Mouse (Mus musculus): Measurements from ENCODE around the gene Apoa2. TPM values are rescaled to one million over a fixed set of nuclear protein-coding genes. Genes with fewer than 3 reads are reported as not detected.
A peak's percentile ranks its signal among the peaks of the same experiment; 100 is the strongest.

The Apoa2 gene
- polyA plus RNA-seq, 1 experiment, result 19.0 TPM

DNA sequence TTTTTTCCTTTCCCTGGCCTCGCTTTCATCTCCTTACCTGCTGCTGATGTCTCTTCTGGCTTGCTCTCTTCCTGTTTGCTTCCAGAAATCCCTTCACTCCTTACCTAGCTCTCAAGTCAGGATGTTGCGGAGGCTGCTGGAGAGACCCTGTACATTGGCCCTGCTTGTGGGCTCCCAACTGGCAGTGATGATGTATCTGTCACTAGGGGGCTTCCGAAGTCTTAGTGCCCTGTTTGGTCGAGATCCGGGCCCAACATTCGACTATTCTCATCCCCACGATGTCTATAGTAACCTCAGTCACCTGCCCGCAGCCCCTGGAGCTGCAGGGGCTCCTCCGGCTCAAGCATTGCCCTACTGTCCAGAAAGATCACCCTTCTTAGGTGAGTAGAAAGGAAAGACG lies 46.8 kb downstream of the Apoa2 start:
- Histone ChIP-seq H3K27ac (replicated peaks; ENCODE audit: low read depth, low read length) (peak overlapping the region; percentile 39; the same call in 1 of the 2 replicates), H3K4me1 (ENCODE audit: control insufficient read depth, insufficient read depth, insufficient read length, low read length) (peaks cover 10% of the 10 kb centered on the region; the same call in 1 of the 2 replicates), H3K4me3 (ENCODE audit: insufficient read depth, low read depth, low read length) (peak overlapping the region; percentile 17; the same call in 1 of the 2 replicates)

DNA sequence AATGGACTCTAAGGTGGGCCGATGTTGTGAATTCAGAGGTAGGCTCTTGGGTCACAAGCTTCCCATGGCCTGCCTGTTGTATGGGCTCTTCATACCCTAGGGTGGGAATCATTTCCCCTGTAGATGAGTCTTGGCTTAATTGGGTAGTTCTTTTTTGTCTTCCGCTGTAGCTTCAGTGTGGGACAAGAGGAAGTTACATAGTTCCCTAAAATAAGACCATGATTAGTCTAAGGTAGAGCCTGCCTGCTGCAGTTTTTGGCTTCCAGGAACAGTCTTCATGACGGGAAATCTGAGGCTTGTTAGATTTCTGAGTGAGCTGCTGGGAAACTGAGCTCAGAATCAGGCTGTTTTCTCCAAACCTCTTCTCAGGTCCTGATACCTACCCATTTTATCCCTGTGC lies 47.2 kb downstream of the Apoa2 start:
- peak overlapping the region; percentile 39; the same call in 1 of the 2 replicates for H3K27ac ChIP-seq (replicated peaks; ENCODE audit: low read depth, low read length)
- peaks cover 10% of the 10 kb centered on the region; the same call in 1 of the 2 replicates for H3K4me1 ChIP-seq (ENCODE audit: control insufficient read depth, insufficient read depth, insufficient read length, low read length)
- H3K4me3 ChIP-seq (ENCODE audit: insufficient read depth, low read depth, low read length), result peak overlapping the region; percentile 17; the same call in 1 of the 2 replicates

DNA sequence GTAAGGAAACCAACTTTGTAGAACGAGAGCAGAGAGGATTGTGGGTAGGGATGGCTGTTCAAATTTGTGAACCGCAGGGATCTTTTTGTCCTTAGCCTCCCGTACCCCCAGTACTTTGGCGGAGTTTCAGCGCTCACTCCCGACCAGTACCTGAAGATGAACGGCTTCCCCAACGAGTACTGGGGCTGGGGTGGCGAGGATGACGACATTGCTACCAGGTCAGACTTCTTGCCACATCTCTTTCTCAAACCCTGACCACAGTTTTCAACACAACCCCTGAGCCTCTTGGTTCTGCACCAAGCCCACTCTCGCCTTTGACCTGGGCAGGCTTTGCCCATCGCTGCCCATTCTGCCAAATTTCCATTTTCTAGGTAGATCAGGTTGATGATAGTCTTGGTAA lies 49.3 kb downstream of the Apoa2 start:
- Histone ChIP-seq H3K4me3 (ENCODE audit: insufficient read depth, low read depth, low read length) (no peak overlapping the region), H3K4me1 (ENCODE audit: control insufficient read depth, insufficient read depth, insufficient read length, low read length) (peaks cover 10% of the 10 kb centered on the region; the same call in 1 of the 2 replicates), H3K27ac (replicated peaks; ENCODE audit: low read depth, low read length) (no peak overlapping the region)

DNA sequence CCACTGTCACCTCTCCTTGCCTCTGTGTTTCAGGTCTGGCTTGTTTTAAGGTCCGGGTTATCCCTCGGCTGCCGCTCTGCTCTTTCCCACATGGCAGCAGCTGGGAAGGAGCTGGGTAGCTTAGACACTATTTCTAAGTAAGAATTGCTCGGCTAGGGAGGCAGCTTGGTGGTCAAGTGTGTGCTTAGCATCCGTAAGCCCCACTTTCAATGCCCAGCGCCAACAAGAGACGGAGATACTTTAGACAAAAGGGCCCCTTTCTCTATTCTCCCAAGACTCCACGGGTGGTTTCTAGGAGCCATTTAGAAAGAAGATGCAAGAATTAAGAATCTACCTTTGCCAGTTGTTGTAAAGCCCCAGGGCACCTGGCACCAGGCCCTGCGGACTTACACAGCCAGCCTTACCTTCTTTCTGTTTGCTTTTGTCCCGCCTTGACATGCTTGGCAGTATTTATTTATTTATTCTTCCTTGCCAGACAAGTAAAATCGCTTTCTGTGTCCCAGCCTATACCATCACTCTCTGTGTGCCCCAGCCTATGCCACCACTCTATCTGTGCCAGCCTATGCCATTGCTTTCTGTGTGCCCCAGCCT lies 50.4 kb downstream of the Apoa2 start:
- H3K4me1 ChIP-seq (ENCODE audit: control insufficient read depth, insufficient read depth, insufficient read length, low read length), result peaks cover 13% of the 10 kb centered on the region; the same call in 1 of the 2 replicates

More for the DNA sequence above, 50.4 kb downstream of the Apoa2 start:
- no peak overlapping the region for H3K27ac ChIP-seq (replicated peaks; ENCODE audit: low read depth, low read length)
- H3K4me3 ChIP-seq (ENCODE audit: insufficient read depth, low read depth, low read length), result no peak overlapping the region

Other genes starting within 250 kb of the Apoa2 start
- gene Fcgr2b, start 248.5 kb upstream of the Apoa2 start, polyA plus RNA-seq (2012; ENCODE audit: insufficient read depth, insufficient read length, missing spikeins), result 11.0 and 11.9 TPM in 2 replicates
- 2.2 and 3.9 TPM in 2 replicates for gene Fcgr4, start 206.1 kb upstream of the Apoa2 start, polyA plus RNA-seq (2012; ENCODE audit: insufficient read depth, insufficient read length, missing spikeins)
- gene Fcgr3, start 160.1 kb upstream of the Apoa2 start, polyA plus RNA-seq (2012; ENCODE audit: insufficient read depth, insufficient read length, missing spikeins), result 15.9 and 17.1 TPM in 2 replicates
- 2.6 and 11.0 TPM in 2 replicates for gene Cfap126, start 111.1 kb upstream of the Apoa2 start, polyA plus RNA-seq (2012; ENCODE audit: insufficient read depth, insufficient read length, missing spikeins)
- 1,219 and 1,267 TPM in 2 replicates for gene Sdhc, start 74.5 kb upstream of the Apoa2 start, polyA plus RNA-seq (2012; ENCODE audit: insufficient read depth, insufficient read length, missing spikeins)
- gene Mpz, start 74.3 kb upstream of the Apoa2 start, polyA plus RNA-seq (2012; ENCODE audit: insufficient read depth, insufficient read length, missing spikeins), result 4.6 and 5.3 TPM in 2 replicates
- 3.3 and 4.2 TPM in 2 replicates for gene Pcp4l1, start 28.8 kb upstream of the Apoa2 start, polyA plus RNA-seq (2012; ENCODE audit: insufficient read depth, insufficient read length, missing spikeins)
- not detected in 2 replicates for gene Nr1i3, start 11.1 kb upstream of the Apoa2 start, polyA plus RNA-seq (2012; ENCODE audit: insufficient read depth, insufficient read length, missing spikeins)
- 59.3 and 65.5 TPM in 2 replicates for gene Tomm40l, start 2.5 kb upstream of the Apoa2 start, polyA plus RNA-seq (2012; ENCODE audit: insufficient read depth, insufficient read length, missing spikeins)
- gene Fcer1g, start 9.3 kb downstream of the Apoa2 start, polyA plus RNA-seq (2012; ENCODE audit: insufficient read depth, insufficient read length, missing spikeins), result 29.3 and 35.1 TPM in 2 replicates
- 0.50 and 1.2 TPM in 2 replicates for gene Adamts4, start 25.4 kb downstream of the Apoa2 start, polyA plus RNA-seq (2012; ENCODE audit: insufficient read depth, insufficient read length, missing spikeins)
- 1,478 and 1,710 TPM in 2 replicates for gene Ndufs2, start 26.3 kb downstream of the Apoa2 start, polyA plus RNA-seq (2012; ENCODE audit: insufficient read depth, insufficient read length, missing spikeins)
- gene B4galt3, start 45.3 kb downstream of the Apoa2 start, polyA plus RNA-seq (2012; ENCODE audit: insufficient read depth, insufficient read length, missing spikeins), result 11.3 and 12.1 TPM in 2 replicates
- gene Ppox, start 56.1 kb downstream of the Apoa2 start, polyA plus RNA-seq (2012; ENCODE audit: insufficient read depth, insufficient read length, missing spikeins), result 12.3 and 15.2 TPM in 2 replicates
- gene Usp21, start 62.9 kb downstream of the Apoa2 start, polyA plus RNA-seq (2012; ENCODE audit: insufficient read depth, insufficient read length, missing spikeins), result 11.7 and 14.7 TPM in 2 replicates
- gene Ufc1, start 70.0 kb downstream of the Apoa2 start, polyA plus RNA-seq (2012; ENCODE audit: insufficient read depth, insufficient read length, missing spikeins), result 149 and 183 TPM in 2 replicates
- 22.3 and 27.1 TPM in 2 replicates for gene Dedd, start 104.1 kb downstream of the Apoa2 start, polyA plus RNA-seq (2012; ENCODE audit: insufficient read depth, insufficient read length, missing spikeins)
- 41.1 and 62.5 TPM in 2 replicates for gene Nit1, start 120.6 kb downstream of the Apoa2 start, polyA plus RNA-seq (2012; ENCODE audit: insufficient read depth, insufficient read length, missing spikeins)
- 73.2 and 83.7 TPM in 2 replicates for gene Pfdn2, start 120.6 kb downstream of the Apoa2 start, polyA plus RNA-seq (2012; ENCODE audit: insufficient read depth, insufficient read length, missing spikeins)
- gene Klhdc9, start 135.7 kb downstream of the Apoa2 start, polyA plus RNA-seq (2012; ENCODE audit: insufficient read depth, insufficient read length, missing spikeins), result not detected in 2 replicates
- gene Nectin4, start 145.0 kb downstream of the Apoa2 start, polyA plus RNA-seq (2012; ENCODE audit: insufficient read depth, insufficient read length, missing spikeins), result not detected in 2 replicates
- 2.1 and 3.0 TPM in 2 replicates for gene Arhgap30, start 163.9 kb downstream of the Apoa2 start, polyA plus RNA-seq (2012; ENCODE audit: insufficient read depth, insufficient read length, missing spikeins)
- 13.1 and 18.2 TPM in 2 replicates for gene Usf1, start 186.3 kb downstream of the Apoa2 start, polyA plus RNA-seq (2012; ENCODE audit: insufficient read depth, insufficient read length, missing spikeins)
- gene Tstd1, start 193.8 kb downstream of the Apoa2 start, polyA plus RNA-seq (2012; ENCODE audit: insufficient read depth, insufficient read length, missing spikeins), result not detected in 2 replicates
- gene F11r, start 212.5 kb downstream of the Apoa2 start, polyA plus RNA-seq (2012; ENCODE audit: insufficient read depth, insufficient read length, missing spikeins), result 42.9 and 45.1 TPM in 2 replicates